Mouse (Mus musculus): Measurements from ENCODE around the gene Shc3. TPM values are rescaled to one million over a fixed set of nuclear protein-coding genes. Genes with fewer than 3 reads are reported as not detected.

Gene Shc3
- total and polyA plus RNA-seq, 3 experiments, result 0.80 to 2.1 (median 0.91) TPM

GRCm38 (mm10) chr13:51518880-51519279, 50.3 kb downstream of the Shc3 start:
- H3K27ac ChIP-seq, result no peak overlapping the region
- no peak overlapping the region for H3K4me3 ChIP-seq
- no peaks in the 10 kb centered on the region for H3K79me2 ChIP-seq (replicated peaks; ENCODE audit: control insufficient read depth, insufficient read depth, low read length)
- no peak overlapping the region for H3K9ac ChIP-seq (ENCODE audit: low read depth, low read length)
- TF ChIP-seq POLR2A (IDR thresholded peaks at IDR 0.05; ENCODE audit: insufficient read depth, low read depth, low read length), result no peak
- TF ChIP-seq CTCF (IDR thresholded peaks at IDR 0.05), result no peak
- no peak for TF ChIP-seq EP300 (IDR thresholded peaks at IDR 0.05; ENCODE audit: insufficient read depth, low read depth, low read length)
- WGBS, result 87% methylated on average over 6 of the region's 6 CpGs
- intact Hi-C loops (cut with DNase I), result no loop called here
- DNase-seq, result no peak
- H3K36me3 ChIP-seq (ENCODE audit: control insufficient read depth, insufficient read depth, low read length), result no peaks in the 10 kb centered on the region
- H3K4me1 ChIP-seq (ENCODE audit: control insufficient read depth, insufficient read depth, low read length), result no peaks in the 10 kb centered on the region
- no peaks in the 10 kb centered on the region for H3K27me3 ChIP-seq (ENCODE audit: control insufficient read depth, insufficient read depth, low read length)

GRCm38 (mm10) chr13:51517943-51518342, 51.3 kb downstream of the Shc3 start:
- Histone ChIP-seq H3K4me1 (ENCODE audit: control insufficient read depth, insufficient read depth, low read length) (no peaks in the 10 kb centered on the region), H3K27ac (no peak overlapping the region)
- intact Hi-C loops (cut with DNase I), result no loop called here

DNA sequence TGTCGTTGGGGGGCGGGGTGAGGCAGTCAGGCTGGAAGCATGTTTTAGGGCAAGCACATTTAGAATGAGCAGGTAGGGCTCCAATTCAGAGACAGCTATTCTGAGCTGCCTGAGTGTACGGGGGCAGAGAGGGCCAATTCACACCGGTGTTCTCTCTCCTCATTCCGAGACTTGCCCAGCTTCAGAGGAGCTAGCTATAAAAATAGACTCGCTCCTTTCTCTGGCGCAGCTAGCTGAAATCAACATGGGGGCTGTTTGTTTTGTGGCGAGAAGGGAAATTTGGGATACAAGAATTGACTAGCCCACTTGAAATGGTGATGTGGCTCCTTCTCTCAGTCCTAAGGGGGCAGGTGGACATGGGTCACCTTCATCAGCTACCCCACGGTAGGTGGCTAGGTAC, 60.4 kb downstream of the Shc3 start:
- Histone ChIP-seq H3K27ac (no peak overlapping the region), H3K4me1 (ENCODE audit: control insufficient read depth, insufficient read depth, low read length) (no peaks in the 10 kb centered on the region), H3K36me3 (ENCODE audit: control insufficient read depth, insufficient read depth, low read length) (no peaks in the 10 kb centered on the region), H3K27me3 (ENCODE audit: control insufficient read depth, insufficient read depth, low read length) (no peaks in the 10 kb centered on the region), H3K4me3 (no peak overlapping the region), H3K9ac (ENCODE audit: low read depth, low read length) (no peak overlapping the region), H3K79me2 (replicated peaks; ENCODE audit: control insufficient read depth, insufficient read depth, low read length) (no peaks in the 10 kb centered on the region)
- TF ChIP-seq EP300 (IDR thresholded peaks at IDR 0.05; ENCODE audit: insufficient read depth, low read depth, low read length) (no peak), CTCF (IDR thresholded peaks at IDR 0.05) (no peak), POLR2A (IDR thresholded peaks at IDR 0.05; ENCODE audit: insufficient read depth, low read depth, low read length) (no peak)
- intact Hi-C loops (cut with DNase I), result no loop called here
- DNase-seq, result no peak
- WGBS, result 66% methylated on average over 9 of the region's 9 CpGs

More at GRCm38 (mm10) chr13:51517943-51518342, 51.3 kb downstream of the Shc3 start:
- Histone ChIP-seq H3K79me2 (replicated peaks; ENCODE audit: control insufficient read depth, insufficient read depth, low read length) (no peaks in the 10 kb centered on the region), H3K27me3 (ENCODE audit: control insufficient read depth, insufficient read depth, low read length) (no peaks in the 10 kb centered on the region), H3K4me3 (no peak overlapping the region), H3K9ac (ENCODE audit: low read depth, low read length) (no peak overlapping the region), H3K36me3 (ENCODE audit: control insufficient read depth, insufficient read depth, low read length) (no peaks in the 10 kb centered on the region)
- DNase-seq, result no peak
- 76% methylated on average over 4 of the region's 4 CpGs for WGBS
- TF ChIP-seq POLR2A (IDR thresholded peaks at IDR 0.05; ENCODE audit: insufficient read depth, low read depth, low read length) (no peak), EP300 (IDR thresholded peaks at IDR 0.05; ENCODE audit: insufficient read depth, low read depth, low read length) (no peak), CTCF (IDR thresholded peaks at IDR 0.05) (no peak)

DNA sequence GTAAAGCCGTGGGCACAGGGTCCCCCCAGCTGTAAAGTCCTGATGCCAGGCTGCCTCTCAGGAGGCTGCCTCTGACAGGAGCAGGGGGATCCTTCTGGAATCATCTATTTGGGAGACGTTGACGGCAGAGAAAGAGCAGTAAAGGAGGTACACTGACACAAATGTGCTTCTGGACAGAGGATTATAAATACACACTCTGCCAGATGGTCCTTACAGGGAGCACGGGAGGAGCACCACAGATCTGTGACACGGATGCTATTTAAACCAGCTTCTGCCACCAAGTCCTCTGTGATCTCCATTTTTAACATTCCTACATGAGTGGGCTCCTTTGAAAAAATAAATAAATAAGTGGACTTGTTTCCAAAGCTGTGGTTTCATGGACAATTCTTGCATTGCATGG, 63.5 kb downstream of the Shc3 start:
- WGBS, result 74% methylated on average over 5 of the region's 5 CpGs
- no peak for TF ChIP-seq EP300 (IDR thresholded peaks at IDR 0.05; ENCODE audit: insufficient read depth, low read depth, low read length)
- TF ChIP-seq POLR2A (IDR thresholded peaks at IDR 0.05; ENCODE audit: insufficient read depth, low read depth, low read length), result no peak
- TF ChIP-seq CTCF (IDR thresholded peaks at IDR 0.05), result no peak
- no peak overlapping the region for H3K9ac ChIP-seq (ENCODE audit: low read depth, low read length)
- no peak for DNase-seq
- no peaks in the 10 kb centered on the region for H3K79me2 ChIP-seq (replicated peaks; ENCODE audit: control insufficient read depth, insufficient read depth, low read length)
- no peak overlapping the region for H3K4me3 ChIP-seq
- H3K36me3 ChIP-seq (ENCODE audit: control insufficient read depth, insufficient read depth, low read length), result no peaks in the 10 kb centered on the region
- no peaks in the 10 kb centered on the region for H3K4me1 ChIP-seq (ENCODE audit: control insufficient read depth, insufficient read depth, low read length)
- intact Hi-C loops (cut with DNase I), result no loop called here
- H3K27ac ChIP-seq, result no peak overlapping the region
- H3K27me3 ChIP-seq (ENCODE audit: control insufficient read depth, insufficient read depth, low read length), result no peaks in the 10 kb centered on the region

DNA sequence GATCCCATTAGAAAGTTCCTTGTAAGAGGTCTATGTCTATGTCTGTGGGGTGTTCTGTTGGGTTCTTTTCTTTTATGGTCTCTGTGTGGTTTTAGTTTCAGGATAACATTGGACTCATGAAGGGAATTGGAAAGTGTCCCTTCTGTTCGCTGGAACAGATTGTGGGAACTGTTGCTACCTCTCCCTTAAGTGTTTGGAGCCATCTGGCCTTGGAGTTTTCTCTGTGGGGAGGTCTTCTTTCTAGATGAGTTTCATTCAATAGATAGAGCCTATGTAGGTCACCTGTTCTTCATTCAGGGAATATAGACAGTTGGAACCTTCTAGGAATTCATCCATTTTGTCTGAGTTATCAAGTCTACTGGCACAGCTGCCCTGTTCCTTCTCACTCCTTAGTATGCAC, 69.5 kb downstream of the Shc3 start:
- TF ChIP-seq POLR2A (IDR thresholded peaks at IDR 0.05; ENCODE audit: insufficient read depth, low read depth, low read length) (no peak), EP300 (IDR thresholded peaks at IDR 0.05; ENCODE audit: insufficient read depth, low read depth, low read length) (no peak), CTCF (IDR thresholded peaks at IDR 0.05) (no peak)
- WGBS, result 78% methylated on average over 1 of the region's 1 CpGs
- intact Hi-C loops (cut with DNase I), result no loop called here
- no peaks in the 10 kb centered on the region for H3K79me2 ChIP-seq (replicated peaks; ENCODE audit: control insufficient read depth, insufficient read depth, low read length)
- DNase-seq, result no peak
- no peak overlapping the region for H3K4me3 ChIP-seq
- no peaks in the 10 kb centered on the region for H3K36me3 ChIP-seq (ENCODE audit: control insufficient read depth, insufficient read depth, low read length)
- H3K4me1 ChIP-seq (ENCODE audit: control insufficient read depth, insufficient read depth, low read length), result peaks cover 3% of the 10 kb centered on the region; the same call in 1 of the 2 replicates
- no peaks in the 10 kb centered on the region for H3K27me3 ChIP-seq (ENCODE audit: control insufficient read depth, insufficient read depth, low read length)
- H3K9ac ChIP-seq (ENCODE audit: low read depth, low read length), result no peak overlapping the region
- H3K27ac ChIP-seq, result no peak overlapping the region

DNA sequence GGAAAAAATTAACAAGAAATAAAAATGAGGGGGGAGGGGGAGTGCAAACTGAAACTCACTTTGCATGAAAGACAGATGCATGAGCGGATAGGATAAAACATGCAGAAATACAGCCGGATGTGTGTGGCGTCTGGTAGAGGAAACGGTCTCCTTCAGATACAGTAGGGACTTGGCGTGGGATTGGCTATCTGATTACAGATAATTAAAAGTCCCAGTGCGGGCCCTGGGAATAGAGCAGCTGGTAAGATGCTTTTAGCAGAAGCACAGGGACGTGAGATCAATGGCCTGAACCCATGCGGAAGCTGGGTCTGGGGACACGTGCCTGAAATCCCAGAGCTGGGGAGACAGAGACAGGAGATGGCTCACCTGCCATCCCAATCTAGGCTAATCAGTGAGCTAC, 75.5 kb downstream of the Shc3 start:
- no peak overlapping the region for H3K4me3 ChIP-seq
- intact Hi-C loops (cut with DNase I), result no loop called here
- no peak for TF ChIP-seq POLR2A (IDR thresholded peaks at IDR 0.05; ENCODE audit: insufficient read depth, low read depth, low read length)
- no peaks in the 10 kb centered on the region for H3K27me3 ChIP-seq (ENCODE audit: control insufficient read depth, insufficient read depth, low read length)
- peaks cover 3% of the 10 kb centered on the region; the same call in 1 of the 2 replicates for H3K4me1 ChIP-seq (ENCODE audit: control insufficient read depth, insufficient read depth, low read length)
- H3K9ac ChIP-seq (ENCODE audit: low read depth, low read length), result no peak overlapping the region
- no peaks in the 10 kb centered on the region for H3K79me2 ChIP-seq (replicated peaks; ENCODE audit: control insufficient read depth, insufficient read depth, low read length)
- H3K27ac ChIP-seq, result no peak overlapping the region
- 69% methylated on average over 9 of the region's 9 CpGs for WGBS
- no peaks in the 10 kb centered on the region for H3K36me3 ChIP-seq (ENCODE audit: control insufficient read depth, insufficient read depth, low read length)
- DNase-seq, result no peak
